Mouse (Mus musculus): Measurements from ENCODE around the gene Gcc1.

DNA sequence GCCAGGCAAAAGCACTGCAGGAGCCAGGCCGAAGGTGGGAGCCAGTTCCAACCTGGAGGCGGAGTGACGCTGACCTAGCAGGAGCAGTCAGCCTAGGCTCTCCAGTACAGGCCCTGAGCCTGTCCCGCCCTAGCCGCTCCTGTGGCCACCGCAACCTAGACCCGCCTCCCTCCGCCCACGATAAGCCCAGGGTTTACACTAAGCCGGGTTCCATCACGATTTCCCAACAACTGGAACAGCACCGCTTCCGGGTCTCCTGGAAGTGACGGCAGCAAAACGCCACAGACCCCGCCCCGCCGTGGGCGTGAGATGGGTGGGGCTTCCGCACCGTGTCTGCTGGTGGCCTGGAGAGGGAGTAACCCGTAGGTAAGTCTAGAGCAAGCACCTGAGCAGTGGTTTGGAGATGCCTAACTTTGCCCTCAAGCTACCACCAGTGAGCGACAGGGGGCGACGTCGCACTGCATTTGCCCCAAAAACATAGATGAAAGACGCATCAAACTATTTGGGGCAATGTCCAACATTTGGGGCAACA, 6.7 kb downstream of the Gcc1 start:
- peak; percentile 70 for TF ChIP-seq CTCF (conservative IDR thresholded peaks at IDR 0.05; ENCODE audit: low read length)
- no peak for TF ChIP-seq POU5F1 (IDR thresholded peaks at IDR 0.05; ENCODE audit: borderline replicate concordance, low read length)
- no peak for TF ChIP-seq NANOG (IDR thresholded peaks at IDR 0.05; ENCODE audit: borderline replicate concordance, low read length)

All from E14TG2a.4 (cell line).